Mouse (Mus musculus) kidney, postnatal 36 days (tissue): ENCODE data around the gene Mrps23.

Source experiments
- DNase-seq, 2 experiments: peaks; one replicate each; pipeline ENCODE4 v3.0.0; 2021 to 2022; ENCODE audit warnings: mixed read lengths in 2 of 2

Gene Mrps23

GRCm38 (mm10) chr11:88251972-88252766 is 48.0 kb downstream of the Mrps23 start:
- DNase-seq, result peak; percentile 76 to 93

GRCm38 (mm10) chr11:88252767-88253513 is 48.8 kb downstream of the Mrps23 start:
- no peak for DNase-seq

GRCm38 (mm10) chr11:88253514-88254167 is 49.5 kb downstream of the Mrps23 start:
- no peak for DNase-seq

- no peak for DNase-seq
These were observed 53.5 kb downstream of the Mrps23 start for GRCm38 (mm10) chr11:88257700-88258099.

GRCm38 (mm10) chr11:88258212-88258611 is 54.0 kb downstream of the Mrps23 start:
- no peak for DNase-seq

- DNase-seq, result peak; percentile 22 to 42
These were observed 56.3 kb downstream of the Mrps23 start for GRCm38 (mm10) chr11:88260463-88260862.
